Mouse (Mus musculus) embryonic facial prominence, embryonic 15.5 days (tissue): ENCODE measurements at regions not wholly inside any gene's neighbourhood (a gene's known extent, or its start where the extent isn't known, plus 50 kb on each side); places are given as distances from the start of the nearest gene placed in this dataset.

Experiments
- ATAC-seq: fragments of 200-750 bp; cut with Nextera tagmentation; 2 replicates; pipeline ENCODE4 v1.8.0; 2017; ENCODE audit warnings: low read depth, moderate TSS enrichment; ENCODE audit not compliant: insufficient number of reproducible peaks, low FRiP score, low TSS enrichment
- H3K27ac ChIP-seq: fragments of 300-500 bp; sonication (generic); replicated peaks from 2 replicates; pipeline ENCODE4 v1.5.1; 2015; ENCODE audit warnings: mild to moderate bottlenecking, inconsistent platforms
- H3K27me3 ChIP-seq: fragments of 300-500 bp; sonication (generic); 2 replicates; pipeline ENCODE4 v1.6.1; 2015; ENCODE audit warnings: inconsistent platforms
- H3K36me3 ChIP-seq: fragments of 300-500 bp; sonication (generic); 2 replicates; pipeline ENCODE4 v1.6.1; 2015; ENCODE audit warnings: mild to moderate bottlenecking, inconsistent platforms
- H3K4me1 ChIP-seq: fragments of 300-500 bp; sonication (generic); 2 replicates; pipeline ENCODE4 v1.6.1; 2015; ENCODE audit warnings: inconsistent platforms
- H3K4me2 ChIP-seq: fragments of 300-500 bp; sonication (generic); replicated peaks from 2 replicates; pipeline ENCODE4 v1.6.1; 2015; ENCODE audit warnings: mild to moderate bottlenecking, inconsistent platforms
- H3K4me3 ChIP-seq: fragments of 300-500 bp; sonication (generic); replicated peaks from 2 replicates; pipeline ENCODE4 v1.5.1; 2015; ENCODE audit warnings: mild to moderate bottlenecking, inconsistent platforms
- H3K9ac ChIP-seq: fragments of 300-500 bp; sonication (generic); 2 replicates; pipeline ENCODE4 v1.6.1; 2015; ENCODE audit warnings: inconsistent platforms
- H3K9me3 ChIP-seq: fragments of 300-500 bp; sonication (generic); replicated peaks from 2 replicates; pipeline ENCODE4 v1.6.1; 2016; ENCODE audit warnings: inconsistent platforms
- WGBS: fragments of 180-500 bp; shearing (Covaris S2); methylation state at CpG from one replicate; pipeline ENCODE4 v1.1.7; 2015; 5-methylcytosine and 5-hydroxymethylcytosine counted together

DNA sequence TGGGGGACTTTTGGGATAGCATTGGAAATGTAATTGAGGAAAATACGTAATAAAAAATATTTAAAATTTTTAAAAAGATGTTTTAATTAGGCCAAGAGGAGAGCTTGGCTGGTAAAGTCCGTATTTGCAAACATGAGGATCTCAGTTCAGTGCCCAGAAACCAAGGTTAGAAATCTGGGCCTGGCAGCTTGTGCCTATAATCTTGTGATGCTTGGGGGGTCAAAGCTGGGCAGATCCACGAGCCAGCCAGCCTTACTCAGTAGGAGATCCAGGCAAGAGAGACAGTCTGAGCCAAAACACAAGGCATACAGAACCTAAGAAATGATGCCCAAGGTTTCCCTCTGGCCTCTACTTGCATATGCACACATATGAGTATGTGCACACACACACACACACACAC, 54.1 kb upstream of the Cxadr start:
- ATAC-seq: no peak
- 73% methylated on average over 3 of the region's 3 CpGs for WGBS
- H3K4me3 ChIP-seq: no peak overlapping the region
- H3K9ac ChIP-seq: no peak overlapping the region
- H3K9me3 ChIP-seq: no peaks in the 10 kb centered on the region
- no peaks in the 10 kb centered on the region for H3K36me3 ChIP-seq
- no peaks in the 10 kb centered on the region for H3K27me3 ChIP-seq
- no peaks in the 10 kb centered on the region for H3K4me1 ChIP-seq
- no peak overlapping the region for H3K4me2 ChIP-seq
- no peak overlapping the region for H3K27ac ChIP-seq

DNA sequence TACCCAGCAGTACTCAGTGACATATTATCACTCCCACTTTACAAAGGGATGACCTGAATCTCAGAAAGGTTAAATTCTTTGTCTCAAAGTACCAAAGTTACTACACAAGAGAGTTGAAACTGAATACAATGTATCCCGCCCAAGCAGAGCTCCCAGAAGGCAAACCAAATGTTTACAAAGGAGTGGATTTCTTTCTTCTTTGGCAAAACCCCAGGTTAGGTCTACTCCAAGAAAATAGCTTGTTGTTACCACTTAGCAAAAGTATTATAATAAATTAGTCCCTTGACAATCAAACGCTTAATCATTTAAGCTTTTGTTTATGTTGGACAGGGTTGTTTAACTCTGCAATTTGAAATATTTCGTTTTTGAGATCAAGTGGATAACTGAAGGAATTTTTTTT, 58.6 kb upstream of the Cxadr start:
- Histone ChIP-seq H3K36me3 (no peaks in the 10 kb centered on the region), H3K4me1 (no peaks in the 10 kb centered on the region), H3K27me3 (no peaks in the 10 kb centered on the region), H3K4me3 (no peak overlapping the region), H3K9ac (no peak overlapping the region), H3K9me3 (no peaks in the 10 kb centered on the region), H3K4me2 (no peak overlapping the region), H3K27ac (no peak overlapping the region)
- ATAC-seq: no peak
- WGBS: 47% methylated on average over 3 of the region's 3 CpGs

DNA sequence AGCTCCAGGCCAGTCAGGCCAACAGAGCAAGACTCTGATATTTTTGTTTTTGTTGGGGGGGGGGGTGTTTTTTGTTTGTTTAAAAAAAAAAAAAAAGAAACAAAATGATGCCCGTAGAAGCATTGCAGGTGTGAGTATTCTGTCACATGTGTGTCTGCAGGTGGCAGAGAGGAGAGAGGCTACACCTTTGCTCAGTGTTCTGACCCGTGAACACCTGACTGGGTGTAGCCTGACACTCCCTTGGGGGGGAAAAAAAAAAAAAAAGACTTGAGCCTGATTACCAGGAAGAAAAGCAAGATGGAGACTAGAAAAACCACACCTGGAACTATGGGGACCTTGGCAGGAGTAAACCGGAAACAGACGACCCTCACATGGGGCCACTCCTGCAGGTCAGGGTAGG, 61.1 kb upstream of the Cxadr start:
- ATAC-seq: no peak

DNA sequence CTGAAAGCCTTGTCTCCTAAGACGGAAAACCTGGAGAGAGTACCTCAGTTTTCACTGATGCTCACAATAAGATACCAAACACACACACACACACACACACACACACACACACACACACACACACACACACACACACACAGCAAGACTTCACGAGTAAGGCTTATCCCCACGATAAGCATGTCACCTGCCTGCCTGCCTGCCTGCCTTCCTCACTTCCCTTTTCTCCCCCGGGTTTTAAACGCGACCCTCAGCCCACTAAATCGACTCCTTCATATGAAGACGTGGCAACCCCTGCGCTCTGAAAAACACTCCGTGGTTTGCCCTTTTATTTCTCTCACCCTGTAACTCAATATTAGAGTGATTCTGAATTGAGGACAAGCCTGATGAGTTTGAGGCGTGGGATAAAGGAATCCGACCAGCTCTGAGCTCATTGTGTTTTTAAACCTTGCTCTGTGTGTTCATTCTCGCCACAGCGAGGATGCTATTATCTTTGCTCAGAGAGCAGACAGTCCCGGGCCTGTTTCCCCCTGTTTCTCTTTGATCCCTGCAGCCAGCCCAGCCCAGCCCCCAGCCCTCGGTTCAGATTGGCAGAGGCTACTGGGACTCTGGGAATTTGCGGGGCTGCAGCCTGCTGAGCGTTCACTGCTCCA, 63.1 kb upstream of the Cxadr start:
- H3K27ac ChIP-seq: no peak overlapping the region
- peaks cover 7% of the 10 kb centered on the region for H3K4me1 ChIP-seq
- peak; percentile 17 for ATAC-seq
- no peak overlapping the region for H3K9ac ChIP-seq
- H3K9me3 ChIP-seq: no peaks in the 10 kb centered on the region
- peak overlapping the region; percentile 67 for H3K4me2 ChIP-seq
- WGBS: under 1% methylated on average over 18 of the region's 18 CpGs
- peaks cover 4% of the 10 kb centered on the region; the same call in 1 of the 2 replicates for H3K27me3 ChIP-seq
- H3K36me3 ChIP-seq: no peaks in the 10 kb centered on the region
- peak overlapping the region; percentile 43 for H3K4me3 ChIP-seq

More for the DNA sequence above, 61.1 kb upstream of the Cxadr start:
- peaks cover 4% of the 10 kb centered on the region; the same call in 1 of the 2 replicates for H3K27me3 ChIP-seq
- no peak overlapping the region for H3K27ac ChIP-seq
- H3K4me1 ChIP-seq: peaks cover 7% of the 10 kb centered on the region
- H3K9ac ChIP-seq: no peak overlapping the region
- no peaks in the 10 kb centered on the region for H3K36me3 ChIP-seq
- no peak overlapping the region for H3K4me2 ChIP-seq
- H3K4me3 ChIP-seq: no peak overlapping the region
- no peaks in the 10 kb centered on the region for H3K9me3 ChIP-seq
- WGBS: 81% methylated on average over 4 of the region's 4 CpGs

DNA sequence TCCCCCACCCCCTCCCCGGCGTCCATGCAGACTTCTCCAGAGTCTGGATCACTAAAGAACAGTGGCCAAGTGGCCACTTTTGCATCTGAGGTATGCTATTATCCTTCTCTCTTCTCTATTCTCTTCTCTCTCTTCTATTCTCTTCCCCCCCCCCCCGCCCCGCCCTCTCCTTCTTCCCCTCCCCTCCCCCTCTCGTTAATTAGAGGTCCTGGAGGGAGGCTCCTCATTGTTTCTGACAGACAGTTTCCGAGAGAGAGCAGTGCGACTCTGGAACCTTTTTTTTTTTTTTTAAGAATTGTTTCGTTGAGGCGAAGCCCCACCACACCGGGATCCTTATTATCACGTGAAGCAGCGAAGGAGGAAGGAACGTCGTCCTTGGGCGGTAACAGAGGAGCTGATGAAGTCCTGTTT, 63.6 kb upstream of the Cxadr start:
- peaks cover 7% of the 10 kb centered on the region for H3K4me1 ChIP-seq

GRCm38 (mm10) chr16:78236746-78237640, 64.3 kb upstream of the Cxadr start:
- Histone ChIP-seq H3K4me1 (peaks cover 7% of the 10 kb centered on the region), H3K27ac (no peak overlapping the region), H3K9me3 (no peaks in the 10 kb centered on the region), H3K4me2 (peak overlapping the region; percentile 67), H3K9ac (no peak overlapping the region), H3K4me3 (peak overlapping the region; percentile 43), H3K36me3 (no peaks in the 10 kb centered on the region), H3K27me3 (peaks cover 4% of the 10 kb centered on the region; the same call in 1 of the 2 replicates)
- ATAC-seq: no peak
- 2% methylated on average over 24 of the region's 25 CpGs for WGBS

More for the DNA sequence above, 63.6 kb upstream of the Cxadr start:
- WGBS: 0% methylated on average over 14 of the region's 15 CpGs
- Histone ChIP-seq H3K9ac (no peak overlapping the region), H3K4me3 (peak overlapping the region; percentile 43), H3K9me3 (no peaks in the 10 kb centered on the region), H3K27me3 (peaks cover 4% of the 10 kb centered on the region; the same call in 1 of the 2 replicates), H3K27ac (no peak overlapping the region), H3K36me3 (no peaks in the 10 kb centered on the region), H3K4me2 (peak overlapping the region; percentile 67)
- 0 out of 2 replicates have a peak, but pooled peaks have one; percentile 21 for ATAC-seq

GRCm38 (mm10) chr16:78232205-78232604, 69.1 kb upstream of the Cxadr start:
- peaks cover 4% of the 10 kb centered on the region; the same call in 1 of the 2 replicates for H3K27me3 ChIP-seq
- no peak overlapping the region for H3K9ac ChIP-seq
- no peaks in the 10 kb centered on the region for H3K36me3 ChIP-seq
- ATAC-seq: no peak
- peaks cover 7% of the 10 kb centered on the region for H3K4me1 ChIP-seq
- 72% methylated on average over 2 of the region's 2 CpGs for WGBS
- no peak overlapping the region for H3K27ac ChIP-seq
- no peak overlapping the region for H3K4me2 ChIP-seq
- H3K9me3 ChIP-seq: no peaks in the 10 kb centered on the region
- H3K4me3 ChIP-seq: no peak overlapping the region

- Histone ChIP-seq H3K4me2 (no peak overlapping the region), H3K27me3 (no peaks in the 10 kb centered on the region), H3K36me3 (no peaks in the 10 kb centered on the region), H3K27ac (no peak overlapping the region), H3K9me3 (no peaks in the 10 kb centered on the region), H3K9ac (no peak overlapping the region), H3K4me3 (no peak overlapping the region), H3K4me1 (no peaks in the 10 kb centered on the region)
- WGBS: 88% methylated on average over 4 of the region's 4 CpGs
- ATAC-seq: no peak
Observed at GRCm38 (mm10) chr16:78229013-78229412, 72.3 kb upstream of the Cxadr start.

GRCm38 (mm10) chr16:78222377-78222776, 78.9 kb upstream of the Cxadr start:
- Histone ChIP-seq H3K27me3 (no peaks in the 10 kb centered on the region), H3K4me1 (no peaks in the 10 kb centered on the region), H3K9ac (no peak overlapping the region), H3K36me3 (no peaks in the 10 kb centered on the region), H3K4me2 (no peak overlapping the region), H3K9me3 (no peaks in the 10 kb centered on the region), H3K27ac (no peak overlapping the region), H3K4me3 (no peak overlapping the region)
- ATAC-seq: no peak
- 63% methylated on average over 1 of the region's 1 CpGs for WGBS

- Histone ChIP-seq H3K36me3 (no peaks in the 10 kb centered on the region), H3K9me3 (no peaks in the 10 kb centered on the region), H3K27me3 (no peaks in the 10 kb centered on the region), H3K4me3 (no peak overlapping the region), H3K9ac (no peak overlapping the region), H3K27ac (no peak overlapping the region), H3K4me2 (no peak overlapping the region), H3K4me1 (no peaks in the 10 kb centered on the region)
- no peak for ATAC-seq
- WGBS: 96% methylated on average over 1 of the region's 1 CpGs
Observed at GRCm38 (mm10) chr16:78221781-78222180, 79.5 kb upstream of the Cxadr start.

GRCm38 (mm10) chr16:78217633-78218032, 83.7 kb upstream of the Cxadr start:
- no peaks in the 10 kb centered on the region for H3K36me3 ChIP-seq
- H3K9ac ChIP-seq: no peak overlapping the region
- no peaks in the 10 kb centered on the region for H3K4me1 ChIP-seq
- no peak overlapping the region for H3K4me3 ChIP-seq
- H3K4me2 ChIP-seq: 0 out of 2 replicates have a peak overlapping the region, but pooled peaks have one; percentile 12
- no peaks in the 10 kb centered on the region for H3K9me3 ChIP-seq
- 27% methylated on average over 6 of the region's 6 CpGs for WGBS
- H3K27ac ChIP-seq: no peak overlapping the region; the same call in 1 of the 2 replicates
- H3K27me3 ChIP-seq: no peaks in the 10 kb centered on the region
- no peak for ATAC-seq
